Mouse (Mus musculus) NIH3T3 (cell line): ENCODE results near the gene AW209491.

Experiments
- DNase-seq: peaks from one replicate; pipeline ENCODE4 v3.0.0-alpha.2; 2012; ENCODE audit warnings: low read depth

Gene AW209491

GRCm38 (mm10) chr13:14629726-14630641 is at the start of gene AW209491:
AW209491 (plus strand) TSS chr13:14630154.
- DNase-seq = peak; percentile 94

GRCm38 (mm10) chr13:14580392-14580791 is 49.6 kb upstream of the AW209491 start:
- DNase-seq = no peak

- no peak for DNase-seq
These were observed 27.2 kb upstream of the AW209491 start for GRCm38 (mm10) chr13:14602744-14603143.

- DNase-seq = no peak
These were observed 22.3 kb upstream of the AW209491 start for GRCm38 (mm10) chr13:14607616-14608015.

GRCm38 (mm10) chr13:14612463-14612862 is 17.5 kb upstream of the AW209491 start:
- DNase-seq = no peak

GRCm38 (mm10) chr13:14612926-14613529 is 16.9 kb upstream of the AW209491 start, which contains the start of the genes Mrpl32 and Psma2:
Mrpl32 (minus strand) TSS chr13:14613165.
Psma2 (plus strand) TSS chr13:14613240.
- DNase-seq = peak; percentile 99

GRCm38 (mm10) chr13:14613553-14613952 is 16.4 kb upstream of the AW209491 start:
- peak; percentile 15 for DNase-seq

GRCm38 (mm10) chr13:14618724-14619123 is 11.2 kb upstream of the AW209491 start:
- DNase-seq = peak; percentile 69

- no peak for DNase-seq
These were observed 10.0 kb downstream of the AW209491 start for GRCm38 (mm10) chr13:14639998-14640397.

- DNase-seq = peak; percentile 78
These were observed 19.3 kb downstream of the AW209491 start for GRCm38 (mm10) chr13:14649301-14649700.

GRCm38 (mm10) chr13:14667107-14667506 is 37.2 kb downstream of the AW209491 start:
- no peak for DNase-seq

GRCm38 (mm10) chr13:14670342-14670741 is 40.4 kb downstream of the AW209491 start:
- peak; percentile 72 for DNase-seq
